Mouse (Mus musculus) brown adipose tissue, adult 24 weeks (tissue): Measurements from ENCODE around the gene Orc5. TPM values are rescaled to one million over a fixed set of nuclear protein-coding genes. Genes with fewer than 3 reads are reported as not detected.

ENCODE experiments used
- H3K27ac ChIP-seq: fragments of 200-500 bp; replicated peaks from 2 replicates; pipeline ENCODE4 v1.5.1; 2012; ENCODE audit warnings: low read depth, mild to moderate bottlenecking, low read length
- H3K4me1 ChIP-seq: fragments of 200-500 bp; 2 replicates; pipeline ENCODE4 v1.6.1; 2012; ENCODE audit warnings: low read length, mixed read lengths; ENCODE audit not compliant: control insufficient read depth, insufficient read depth, insufficient read length
- H3K4me3 ChIP-seq: fragments of 200-500 bp; 2 replicates; pipeline ENCODE4 v1.5.1; 2012; ENCODE audit warnings: low read depth, mild to moderate bottlenecking, low read length, moderate library complexity; ENCODE audit not compliant: insufficient read depth
- polyA plus RNA-seq: library from polyadenylated mRNA; stranded (reverse); fragments of >200 nt; gene quantifications from 2 replicates; pipeline ENCODE4 v1.2.4, GENCODE M21; 2012; ENCODE audit not compliant: missing spikeins, insufficient read depth, insufficient read length

The Orc5 gene
- polyA plus RNA-seq, result 15.3 and 18.1 TPM in 2 replicates

GRCm38 (mm10) chr5:22550033-22550551 lies at the start of gene Orc5:
TSS of gene Orc5 (minus strand) at chr5:22550429.
- Histone ChIP-seq H3K4me1 (0 out of 2 replicates have a peak, but pooled peaks cover 2% of the 10 kb centered on the region), H3K4me3 (peak within 1 kb of the TSS; percentile 93), H3K27ac (peak within 1 kb of the TSS; percentile 92)

- no peak overlapping the region for H3K27ac ChIP-seq
- no peak overlapping the region for H3K4me3 ChIP-seq
- no peaks in the 10 kb centered on the region for H3K4me1 ChIP-seq
Measured at GRCm38 (mm10) chr5:22596981-22597380, 46.8 kb upstream of the Orc5 start.

GRCm38 (mm10) chr5:22589370-22589966 lies 39.2 kb upstream of the Orc5 start:
- H3K4me3 ChIP-seq, result no peak overlapping the region
- H3K27ac ChIP-seq, result no peak overlapping the region
- H3K4me1 ChIP-seq, result no peaks in the 10 kb centered on the region

- Histone ChIP-seq H3K27ac (no peak overlapping the region), H3K4me1 (no peaks in the 10 kb centered on the region), H3K4me3 (no peak overlapping the region)
Measured at GRCm38 (mm10) chr5:22587492-22587891, 37.3 kb upstream of the Orc5 start.

- Histone ChIP-seq H3K4me1 (no peaks in the 10 kb centered on the region), H3K4me3 (no peak overlapping the region), H3K27ac (no peak overlapping the region)
Measured at GRCm38 (mm10) chr5:22584556-22584955, 34.3 kb upstream of the Orc5 start.

- H3K4me1 ChIP-seq, result no peaks in the 10 kb centered on the region
- no peak overlapping the region for H3K4me3 ChIP-seq
- no peak overlapping the region for H3K27ac ChIP-seq
Measured at GRCm38 (mm10) chr5:22578011-22578410, 27.8 kb upstream of the Orc5 start.

- H3K4me3 ChIP-seq, result no peak overlapping the region
- no peak overlapping the region for H3K27ac ChIP-seq
- no peaks in the 10 kb centered on the region for H3K4me1 ChIP-seq
Measured at GRCm38 (mm10) chr5:22574751-22575150, 24.5 kb upstream of the Orc5 start.

GRCm38 (mm10) chr5:22574161-22574560 lies 23.9 kb upstream of the Orc5 start:
- Histone ChIP-seq H3K27ac (no peak overlapping the region), H3K4me3 (no peak overlapping the region), H3K4me1 (no peaks in the 10 kb centered on the region)

GRCm38 (mm10) chr5:22573696-22574095 lies 23.5 kb upstream of the Orc5 start:
- H3K4me1 ChIP-seq, result no peaks in the 10 kb centered on the region
- no peak overlapping the region for H3K27ac ChIP-seq
- H3K4me3 ChIP-seq, result no peak overlapping the region

- H3K4me3 ChIP-seq, result no peak overlapping the region
- no peak overlapping the region for H3K27ac ChIP-seq
Measured at GRCm38 (mm10) chr5:22572881-22573280, 22.7 kb upstream of the Orc5 start.

GRCm38 (mm10) chr5:22572456-22572855 lies 22.2 kb upstream of the Orc5 start:
- no peak overlapping the region for H3K4me3 ChIP-seq
- H3K27ac ChIP-seq, result no peak overlapping the region
- H3K4me1 ChIP-seq, result no peaks in the 10 kb centered on the region

More at GRCm38 (mm10) chr5:22572881-22573280, 22.7 kb upstream of the Orc5 start:
- H3K4me1 ChIP-seq, result no peaks in the 10 kb centered on the region

- Histone ChIP-seq H3K27ac (no peak overlapping the region), H3K4me3 (no peak overlapping the region), H3K4me1 (no peaks in the 10 kb centered on the region)
Measured at GRCm38 (mm10) chr5:22565708-22566107, 15.5 kb upstream of the Orc5 start.

GRCm38 (mm10) chr5:22559801-22560200 lies 9.6 kb upstream of the Orc5 start:
- no peak overlapping the region for H3K4me3 ChIP-seq
- H3K27ac ChIP-seq, result no peak overlapping the region
- H3K4me1 ChIP-seq, result no peaks in the 10 kb centered on the region

- H3K27ac ChIP-seq, result no peak overlapping the region
- no peaks in the 10 kb centered on the region for H3K4me1 ChIP-seq
- no peak overlapping the region for H3K4me3 ChIP-seq
Measured at GRCm38 (mm10) chr5:22557491-22558113, 7.4 kb upstream of the Orc5 start.

GRCm38 (mm10) chr5:22556713-22557112 lies 6.5 kb upstream of the Orc5 start:
- Histone ChIP-seq H3K4me1 (no peaks in the 10 kb centered on the region), H3K27ac (no peak overlapping the region), H3K4me3 (no peak overlapping the region)

- H3K27ac ChIP-seq, result no peak overlapping the region
- H3K4me1 ChIP-seq, result 0 out of 2 replicates have a peak, but pooled peaks cover 2% of the 10 kb centered on the region
- H3K4me3 ChIP-seq, result no peak overlapping the region
Measured at GRCm38 (mm10) chr5:22552233-22552765, 2.1 kb upstream of the Orc5 start.
